Mouse (Mus musculus) spleen, embryonic (tissue): ENCODE measurements around the gene Ptpn7.
"Not testable (repeated sequence)": the region's sequence is repeated elsewhere in the genome, so short reads cannot be mapped to it uniquely, and the experiment has no call there.

Experiments used
- CTCF ChIA-PET: fragments of 350-600 bp; sonication (Branson Sonifier 250); formaldehyde crosslinking; loops from one replicate; lab custom pipeline; 2022; lab: Charles Lee

Gene Ptpn7

GRCm38 (mm10) chr1:135181880-135182623 is 49.6 kb downstream of the Ptpn7 start:
- CTCF ChIA-PET: no interaction called here

GRCm38 (mm10) chr1:135182975-135183374 is 50.5 kb downstream of the Ptpn7 start:
- CTCF ChIA-PET: no interaction called here

GRCm38 (mm10) chr1:135183448-135183847 is 50.9 kb downstream of the Ptpn7 start:
- CTCF ChIA-PET: no interaction called here

GRCm38 (mm10) chr1:135183941-135184570 is 51.6 kb downstream of the Ptpn7 start:
- CTCF ChIA-PET: no interaction called here

- CTCF ChIA-PET: no interaction called here
Observed at GRCm38 (mm10) chr1:135185936-135186335, 53.4 kb downstream of the Ptpn7 start.

- CTCF ChIA-PET: no interaction called here
Observed at GRCm38 (mm10) chr1:135186427-135186826, 53.9 kb downstream of the Ptpn7 start.

GRCm38 (mm10) chr1:135187016-135187415 is 54.5 kb downstream of the Ptpn7 start:
- CTCF ChIA-PET: not testable (repeated sequence)

- CTCF ChIA-PET: no interaction called here
Observed at GRCm38 (mm10) chr1:135188197-135188596, 55.7 kb downstream of the Ptpn7 start.

- CTCF ChIA-PET: no interaction called here
Observed at GRCm38 (mm10) chr1:135189186-135189585, 56.7 kb downstream of the Ptpn7 start.

GRCm38 (mm10) chr1:135194335-135194734 is 61.8 kb downstream of the Ptpn7 start:
- CTCF ChIA-PET: interaction anchor here (0.6 kb wide), 1 partner anchor 1776 kb away, joined by 3 read pairs; no protein-coding TSS in a partner anchor
